Mouse (Mus musculus): Measurements from ENCODE around the gene Atp1b2. TPM values are rescaled to one million over a fixed set of nuclear protein-coding genes. Genes with fewer than 3 reads are reported as not detected.

Gene Atp1b2
- polyA plus RNA-seq, 1 experiment from 2014 or later: 3.2 TPM

GRCm38 (mm10) chr11:69604347-69604746, 1.4 kb downstream of the Atp1b2 start:
- peak overlapping the region; percentile 74 for H3K4me3 ChIP-seq
- peaks cover 40% of the 10 kb centered on the region for H3K27me3 ChIP-seq (replicated peaks; ENCODE audit: low read depth, poor library complexity, severe bottlenecking)
- WGBS: 53% methylated on average over 3 of the region's 3 CpGs
- H3K36me3 ChIP-seq (replicated peaks): no peaks in the 10 kb centered on the region
- H3K27ac ChIP-seq (replicated peaks): peak overlapping the region; percentile 77; the same call in 1 of the 2 replicates
- H3K4me1 ChIP-seq: peaks cover 52% of the 10 kb centered on the region
- no peaks in the 10 kb centered on the region for H3K9me3 ChIP-seq
- DNase-seq (ENCODE audit: low spot score): no peak

GRCm38 (mm10) chr11:69603516-69603915, 2.2 kb downstream of the Atp1b2 start:
- H3K27me3 ChIP-seq (replicated peaks; ENCODE audit: low read depth, poor library complexity, severe bottlenecking): peaks cover 40% of the 10 kb centered on the region
- no peaks in the 10 kb centered on the region for H3K36me3 ChIP-seq (replicated peaks)
- peaks cover 56% of the 10 kb centered on the region for H3K4me1 ChIP-seq
- H3K9me3 ChIP-seq: no peaks in the 10 kb centered on the region
- 68% methylated on average over 8 of the region's 8 CpGs for WGBS
- no peak for DNase-seq (ENCODE audit: low spot score)
- H3K4me3 ChIP-seq: peak overlapping the region; percentile 74; the same call in 1 of the 2 replicates
- no peak overlapping the region; the same call in 1 of the 2 replicates for H3K27ac ChIP-seq (replicated peaks)

DNA sequence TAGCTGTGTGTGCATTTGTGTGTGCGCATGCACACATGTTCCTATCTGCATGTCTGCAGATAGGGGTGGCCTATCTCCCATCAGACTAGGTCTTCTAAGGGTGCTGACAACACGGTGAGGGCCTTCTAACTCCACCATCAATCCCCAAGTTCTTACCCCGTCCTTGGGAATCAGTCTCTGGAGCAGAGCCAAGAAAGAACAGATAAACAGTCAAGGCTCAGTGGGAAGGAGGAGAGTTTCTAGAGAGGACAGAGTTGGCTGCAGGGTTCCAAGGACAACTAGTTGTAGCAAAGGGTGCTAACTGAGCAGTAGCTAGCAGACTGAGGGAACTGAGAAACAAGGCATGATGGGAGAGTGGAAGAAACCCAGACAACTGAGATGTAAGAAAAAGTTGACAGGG, 4.0 kb downstream of the Atp1b2 start:
- Histone ChIP-seq H3K36me3 (replicated peaks) (no peaks in the 10 kb centered on the region), H3K4me3 (no peak overlapping the region), H3K4me1 (peaks cover 56% of the 10 kb centered on the region), H3K27ac (replicated peaks) (no peak overlapping the region), H3K9me3 (no peaks in the 10 kb centered on the region), H3K27me3 (replicated peaks; ENCODE audit: low read depth, poor library complexity, severe bottlenecking) (peaks cover 37% of the 10 kb centered on the region)
- WGBS: 89% methylated on average over 3 of the region's 3 CpGs
- no peak for DNase-seq (ENCODE audit: low spot score)

DNA sequence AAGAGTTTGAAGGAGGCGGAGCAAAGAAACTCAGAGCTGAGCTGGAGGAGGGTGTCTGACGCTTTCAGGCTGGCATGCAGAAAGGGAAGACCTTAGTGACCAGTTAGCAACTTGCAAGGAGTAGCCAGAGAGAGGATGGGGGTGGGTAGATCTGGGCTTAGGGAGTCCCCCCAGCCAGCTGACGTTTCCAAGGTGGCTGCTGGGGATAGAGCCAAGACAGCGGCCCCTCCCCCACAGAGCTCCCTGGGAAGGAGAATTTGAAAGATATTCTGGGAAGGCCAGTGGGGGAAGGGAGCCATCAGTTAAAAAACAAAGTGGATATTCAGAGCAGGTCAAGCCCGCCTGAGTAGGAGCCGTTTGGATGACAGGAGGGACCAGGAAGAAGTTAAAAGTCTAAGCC, 5.6 kb downstream of the Atp1b2 start:
- Histone ChIP-seq H3K27ac (replicated peaks) (peak overlapping the region; percentile 81), H3K4me1 (peaks cover 43% of the 10 kb centered on the region), H3K36me3 (replicated peaks) (peaks cover 8% of the 10 kb centered on the region; the same call in 1 of the 2 replicates), H3K9me3 (no peaks in the 10 kb centered on the region), H3K27me3 (replicated peaks; ENCODE audit: low read depth, poor library complexity, severe bottlenecking) (peaks cover 26% of the 10 kb centered on the region), H3K4me3 (peak overlapping the region; percentile 36)
- WGBS: 10% methylated on average over 6 of the region's 6 CpGs
- peak; percentile 74 for DNase-seq (ENCODE audit: low spot score)

- peaks cover 36% of the 10 kb centered on the region for H3K4me1 ChIP-seq
- H3K4me3 ChIP-seq: peak overlapping the region; percentile 36
These were observed 6.3 kb downstream of the Atp1b2 start for GRCm38 (mm10) chr11:69599436-69599835.

DNA sequence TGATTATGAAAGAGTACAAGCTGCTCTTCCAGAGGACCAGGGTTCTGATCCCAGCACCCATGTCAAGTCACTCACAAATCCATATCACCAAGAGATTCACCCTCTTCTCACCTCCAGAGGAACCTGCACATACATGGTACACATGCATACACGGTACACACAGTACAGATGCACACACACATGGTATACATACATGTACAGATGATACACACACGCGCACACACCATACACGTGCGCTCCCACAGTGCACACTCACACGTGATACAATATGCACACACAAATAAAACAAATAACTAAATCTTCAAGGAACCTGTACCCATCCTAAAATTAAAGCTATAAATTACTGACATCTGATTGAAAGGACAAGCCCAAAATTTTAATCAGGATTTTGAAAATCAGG, 10.9 kb downstream of the Atp1b2 start:
- Histone ChIP-seq H3K4me3 (no peak overlapping the region), H3K4me1 (peaks cover 8% of the 10 kb centered on the region), H3K36me3 (replicated peaks) (peaks cover 57% of the 10 kb centered on the region), H3K9me3 (no peaks in the 10 kb centered on the region), H3K27ac (replicated peaks) (no peak overlapping the region), H3K27me3 (replicated peaks; ENCODE audit: low read depth, poor library complexity, severe bottlenecking) (no peaks in the 10 kb centered on the region)
- no peak for DNase-seq (ENCODE audit: low spot score)
- 96% methylated on average over 6 of the region's 6 CpGs for WGBS

More at GRCm38 (mm10) chr11:69599436-69599835, 6.3 kb downstream of the Atp1b2 start:
- peaks cover 15% of the 10 kb centered on the region for H3K36me3 ChIP-seq (replicated peaks)
- H3K9me3 ChIP-seq: no peaks in the 10 kb centered on the region
- peaks cover 20% of the 10 kb centered on the region for H3K27me3 ChIP-seq (replicated peaks; ENCODE audit: low read depth, poor library complexity, severe bottlenecking)
- DNase-seq (ENCODE audit: low spot score): no peak
- WGBS: 5% methylated on average over 9 of the region's 9 CpGs
- H3K27ac ChIP-seq (replicated peaks): peak overlapping the region; percentile 81

GRCm38 (mm10) chr11:69592799-69593198, 12.9 kb downstream of the Atp1b2 start:
- Histone ChIP-seq H3K36me3 (replicated peaks) (peaks cover 78% of the 10 kb centered on the region), H3K4me3 (no peak overlapping the region), H3K27ac (replicated peaks) (no peak overlapping the region), H3K9me3 (no peaks in the 10 kb centered on the region), H3K27me3 (replicated peaks; ENCODE audit: low read depth, poor library complexity, severe bottlenecking) (no peaks in the 10 kb centered on the region), H3K4me1 (no peaks in the 10 kb centered on the region)
- DNase-seq (ENCODE audit: low spot score): no peak
- WGBS: 86% methylated on average over 4 of the region's 4 CpGs

- Histone ChIP-seq H3K27me3 (replicated peaks; ENCODE audit: low read depth, poor library complexity, severe bottlenecking) (no peaks in the 10 kb centered on the region), H3K4me3 (no peak overlapping the region), H3K9me3 (no peaks in the 10 kb centered on the region), H3K4me1 (no peaks in the 10 kb centered on the region), H3K36me3 (replicated peaks) (peaks cover 85% of the 10 kb centered on the region), H3K27ac (replicated peaks) (no peak overlapping the region)
- no peak for DNase-seq (ENCODE audit: low spot score)
- 83% methylated on average over 7 of the region's 7 CpGs for WGBS
These were observed 13.7 kb downstream of the Atp1b2 start for GRCm38 (mm10) chr11:69591899-69592637.

GRCm38 (mm10) chr11:69591424-69591823, 14.3 kb downstream of the Atp1b2 start:
- Histone ChIP-seq H3K4me3 (no peak overlapping the region), H3K4me1 (no peaks in the 10 kb centered on the region), H3K27me3 (replicated peaks; ENCODE audit: low read depth, poor library complexity, severe bottlenecking) (no peaks in the 10 kb centered on the region), H3K27ac (replicated peaks) (no peak overlapping the region), H3K9me3 (no peaks in the 10 kb centered on the region), H3K36me3 (replicated peaks) (peaks cover 91% of the 10 kb centered on the region)
- 81% methylated on average over 3 of the region's 3 CpGs for WGBS
- no peak for DNase-seq (ENCODE audit: low spot score)

DNA sequence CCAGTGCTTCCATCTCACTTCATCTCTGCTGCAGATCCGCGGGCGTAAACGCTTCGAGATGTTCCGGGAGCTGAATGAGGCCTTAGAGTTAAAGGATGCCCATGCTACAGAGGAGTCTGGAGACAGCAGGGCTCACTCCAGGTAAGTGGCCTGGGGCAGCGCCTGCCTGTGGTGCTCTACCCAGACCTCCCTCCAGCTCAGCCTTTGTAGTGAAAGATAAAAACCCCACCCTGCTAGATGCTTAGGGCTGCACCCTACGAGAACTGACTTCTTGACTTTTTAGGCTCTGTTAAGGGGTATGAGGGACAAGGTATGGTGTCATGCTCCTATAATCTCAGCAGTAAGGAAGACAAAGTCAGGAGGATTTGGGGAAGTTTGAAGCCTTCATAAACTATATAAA, 15.1 kb downstream of the Atp1b2 start:
- Histone ChIP-seq H3K27ac (replicated peaks) (no peak overlapping the region), H3K36me3 (replicated peaks) (peaks cover 95% of the 10 kb centered on the region), H3K27me3 (replicated peaks; ENCODE audit: low read depth, poor library complexity, severe bottlenecking) (no peaks in the 10 kb centered on the region), H3K9me3 (no peaks in the 10 kb centered on the region), H3K4me3 (no peak overlapping the region), H3K4me1 (0 out of 2 replicates have a peak, but pooled peaks cover 7% of the 10 kb centered on the region)
- 94% methylated on average over 8 of the region's 8 CpGs for WGBS
- no peak for DNase-seq (ENCODE audit: low spot score)

- 91% methylated on average over 22 of the region's 22 CpGs for WGBS
These were observed 16.4 kb downstream of the Atp1b2 start for GRCm38 (mm10) chr11:69589207-69589834.

GRCm38 (mm10) chr11:69585718-69586325, 19.9 kb downstream of the Atp1b2 start:
- H3K36me3 ChIP-seq (replicated peaks): peaks cover 78% of the 10 kb centered on the region
- H3K27me3 ChIP-seq (replicated peaks; ENCODE audit: low read depth, poor library complexity, severe bottlenecking): no peaks in the 10 kb centered on the region
- no peaks in the 10 kb centered on the region for H3K9me3 ChIP-seq
- 86% methylated on average over 7 of the region's 7 CpGs for WGBS
- no peak for DNase-seq (ENCODE audit: low spot score)
- H3K4me1 ChIP-seq: peaks cover 18% of the 10 kb centered on the region
- H3K4me3 ChIP-seq: no peak overlapping the region
- no peak overlapping the region for H3K27ac ChIP-seq (replicated peaks)

More at GRCm38 (mm10) chr11:69589207-69589834, 16.4 kb downstream of the Atp1b2 start:
- Histone ChIP-seq H3K4me1 (0 out of 2 replicates have a peak, but pooled peaks cover 7% of the 10 kb centered on the region), H3K9me3 (no peaks in the 10 kb centered on the region), H3K36me3 (replicated peaks) (peaks cover 91% of the 10 kb centered on the region), H3K4me3 (no peak overlapping the region), H3K27ac (replicated peaks) (no peak overlapping the region), H3K27me3 (replicated peaks; ENCODE audit: low read depth, poor library complexity, severe bottlenecking) (no peaks in the 10 kb centered on the region)
- DNase-seq (ENCODE audit: low spot score): no peak
